Mouse (Mus musculus) kidney, postnatal 10 days (tissue): ENCODE data around the gene Ncam2.

Experiments
- DNase-seq: peaks from one replicate; pipeline ENCODE4 v3.0.0; 2021; ENCODE audit warnings: mixed read lengths

Gene Ncam2

DNA sequence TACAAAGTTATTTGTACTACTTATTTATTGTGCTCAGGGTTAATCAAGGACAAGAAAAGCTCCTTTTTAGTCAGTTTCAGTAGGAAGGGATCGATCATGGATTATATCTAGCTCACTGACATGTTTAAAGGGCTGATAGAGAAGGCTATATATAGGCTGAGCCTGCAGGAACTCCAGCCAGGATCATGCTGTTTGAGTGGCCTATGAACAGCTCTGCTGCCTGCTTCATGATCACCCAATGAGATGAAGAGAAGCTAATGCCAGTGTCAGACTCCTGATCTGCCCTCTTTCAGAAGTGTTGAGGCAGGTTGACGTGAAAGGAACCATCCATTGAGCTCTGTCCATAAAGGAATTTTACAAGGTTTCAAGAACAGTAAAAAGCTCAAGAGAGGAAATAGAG lies 103.3 kb downstream of the Ncam2 start:
- no peak for DNase-seq

DNA sequence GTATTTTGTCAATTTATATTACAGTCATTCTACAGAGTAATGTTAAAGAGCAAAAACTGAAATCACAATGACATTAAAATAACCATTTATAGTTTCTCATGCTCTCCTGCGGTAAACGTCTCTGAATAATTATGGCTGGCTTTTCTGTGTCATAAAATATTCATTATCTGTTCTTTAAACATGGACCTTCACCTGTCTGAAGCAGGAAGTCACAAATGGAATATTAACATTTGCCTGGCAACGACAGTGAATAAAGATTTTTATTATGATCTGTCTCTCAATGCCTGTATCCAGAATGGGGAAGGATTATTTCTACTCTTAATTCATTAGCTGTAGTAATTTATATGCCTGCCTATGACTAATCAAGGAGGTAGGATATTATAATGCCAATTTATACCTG lies 108.7 kb downstream of the Ncam2 start:
- no peak for DNase-seq

DNA sequence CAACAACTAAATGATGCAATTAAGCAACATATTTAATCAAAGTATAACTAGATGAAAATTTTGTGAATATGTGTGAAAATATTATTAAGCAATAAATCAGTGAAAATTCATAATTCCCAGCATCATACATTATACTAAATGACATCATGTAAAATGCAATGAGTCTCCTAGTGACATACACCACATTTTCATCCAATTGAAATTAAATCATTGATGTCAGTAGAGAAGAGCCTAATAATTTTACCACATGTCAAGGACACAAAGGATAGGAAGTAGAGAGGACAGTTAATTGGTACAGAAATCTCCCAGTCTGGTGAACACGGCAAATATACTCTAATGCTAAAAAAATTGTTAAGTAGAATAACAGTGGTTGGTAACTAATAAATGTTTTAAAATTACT lies 118.5 kb downstream of the Ncam2 start:
- no peak for DNase-seq

DNA sequence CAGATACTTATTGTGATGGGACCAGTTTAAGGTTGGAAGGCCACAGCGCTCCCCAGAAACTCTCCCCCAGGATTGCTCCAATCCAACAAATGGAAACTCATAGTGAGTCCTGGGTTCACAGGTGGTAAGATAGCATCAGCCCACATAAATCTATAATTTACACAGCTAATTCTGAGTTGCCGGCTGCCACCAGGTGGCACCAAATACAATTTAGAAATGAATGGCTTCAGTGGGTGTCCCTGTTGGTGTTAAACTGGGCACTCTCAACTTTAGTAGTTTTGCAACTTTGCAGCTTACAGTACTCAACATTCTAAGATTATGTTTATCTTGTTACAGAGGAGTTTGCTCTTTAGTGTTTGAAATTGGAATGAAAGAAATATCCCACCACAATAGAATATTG lies 130.0 kb downstream of the Ncam2 start:
- peak; percentile 64 for DNase-seq

DNA sequence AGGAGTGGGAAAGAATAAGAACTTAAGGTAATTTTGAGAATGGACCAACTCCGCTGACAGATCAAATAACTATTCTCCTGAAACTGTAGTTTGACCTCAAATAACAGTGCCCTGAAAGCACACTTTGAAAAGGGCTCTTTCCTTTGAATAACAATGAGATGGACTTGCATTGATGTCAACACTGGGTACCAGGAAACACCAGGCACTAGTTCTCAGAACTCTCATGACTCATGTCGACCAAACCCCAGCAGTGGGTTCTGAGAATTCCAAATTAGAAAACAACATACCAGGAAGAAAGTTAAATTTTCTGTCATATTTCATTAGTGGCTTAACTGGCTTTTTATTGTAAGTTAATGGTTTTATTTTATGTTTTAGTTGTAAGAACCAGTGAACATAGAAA lies 165.4 kb downstream of the Ncam2 start:
- no peak for DNase-seq

DNA sequence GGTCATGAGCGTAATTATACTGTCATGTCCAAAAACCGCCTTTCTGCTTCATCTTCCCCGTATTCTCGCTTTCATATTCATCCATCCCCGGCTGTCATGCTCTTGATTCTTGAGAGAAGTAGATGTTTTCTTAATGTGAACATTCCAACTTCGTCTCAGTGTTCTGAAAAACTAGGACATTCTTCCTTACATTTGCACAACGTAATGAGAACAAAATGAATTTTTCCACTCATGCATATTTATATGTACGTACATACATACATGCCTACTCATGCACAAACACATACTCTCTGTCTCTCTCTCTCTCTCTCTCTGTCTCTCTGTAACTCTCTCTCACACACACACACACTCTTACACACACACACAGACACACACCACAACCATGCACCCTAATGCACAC lies 173.7 kb downstream of the Ncam2 start:
- no peak for DNase-seq

DNA sequence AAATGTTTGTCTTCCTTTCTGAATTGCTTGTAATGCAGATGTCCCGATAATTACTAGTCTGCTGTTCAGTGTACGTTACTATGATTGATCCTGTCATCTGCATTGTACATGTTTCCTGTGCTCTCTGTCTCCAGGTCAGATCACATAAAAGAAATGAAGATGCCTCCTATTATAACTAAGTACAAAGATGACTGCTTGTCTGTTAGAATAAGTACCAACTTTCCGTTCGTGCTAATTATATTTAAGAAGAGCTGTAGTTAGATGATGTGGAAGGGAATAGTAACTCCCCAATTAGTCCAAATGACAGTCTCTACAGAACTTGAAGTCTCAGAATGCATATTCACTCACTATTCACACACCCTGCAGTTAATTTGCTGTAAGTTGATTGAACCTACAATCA lies 179.9 kb downstream of the Ncam2 start:
- DNase-seq, result no peak

DNA sequence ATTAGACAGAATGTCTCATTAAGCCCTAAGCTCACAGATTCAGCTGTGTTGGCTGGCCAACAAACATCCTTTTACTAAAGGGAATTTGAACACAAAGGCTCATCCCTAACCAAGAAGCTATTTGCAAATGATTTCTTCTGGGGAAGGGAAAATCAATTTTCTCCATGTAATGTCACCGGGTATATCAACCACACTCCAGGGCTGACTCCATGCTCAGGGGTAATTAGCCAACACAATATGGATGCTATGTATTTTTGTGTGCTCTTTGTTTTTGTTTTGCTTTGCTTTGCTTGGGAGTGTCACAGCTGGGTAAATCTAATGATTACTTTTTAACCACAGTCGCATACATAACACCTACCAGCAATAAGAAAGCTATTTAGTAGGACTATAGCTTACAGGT lies 188.1 kb downstream of the Ncam2 start:
- no peak for DNase-seq

DNA sequence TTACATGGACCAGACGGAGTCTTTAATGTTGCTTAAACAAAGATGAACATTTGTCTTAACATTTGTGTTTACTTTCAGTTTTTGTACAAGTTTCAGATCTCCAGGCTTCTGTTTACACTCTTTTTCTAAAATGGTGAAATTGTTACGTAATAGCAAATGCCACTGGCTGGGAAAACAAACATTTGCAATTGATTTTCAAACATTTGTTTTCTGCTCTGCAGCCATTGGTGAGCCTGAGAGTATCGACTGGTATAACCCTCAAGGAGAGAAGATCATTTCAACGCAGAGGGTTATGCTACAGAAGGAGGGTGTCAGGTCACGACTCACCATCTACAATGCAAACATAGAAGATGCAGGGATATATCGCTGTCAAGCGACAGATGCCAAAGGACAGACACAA lies 234.1 kb downstream of the Ncam2 start:
- no peak for DNase-seq

DNA sequence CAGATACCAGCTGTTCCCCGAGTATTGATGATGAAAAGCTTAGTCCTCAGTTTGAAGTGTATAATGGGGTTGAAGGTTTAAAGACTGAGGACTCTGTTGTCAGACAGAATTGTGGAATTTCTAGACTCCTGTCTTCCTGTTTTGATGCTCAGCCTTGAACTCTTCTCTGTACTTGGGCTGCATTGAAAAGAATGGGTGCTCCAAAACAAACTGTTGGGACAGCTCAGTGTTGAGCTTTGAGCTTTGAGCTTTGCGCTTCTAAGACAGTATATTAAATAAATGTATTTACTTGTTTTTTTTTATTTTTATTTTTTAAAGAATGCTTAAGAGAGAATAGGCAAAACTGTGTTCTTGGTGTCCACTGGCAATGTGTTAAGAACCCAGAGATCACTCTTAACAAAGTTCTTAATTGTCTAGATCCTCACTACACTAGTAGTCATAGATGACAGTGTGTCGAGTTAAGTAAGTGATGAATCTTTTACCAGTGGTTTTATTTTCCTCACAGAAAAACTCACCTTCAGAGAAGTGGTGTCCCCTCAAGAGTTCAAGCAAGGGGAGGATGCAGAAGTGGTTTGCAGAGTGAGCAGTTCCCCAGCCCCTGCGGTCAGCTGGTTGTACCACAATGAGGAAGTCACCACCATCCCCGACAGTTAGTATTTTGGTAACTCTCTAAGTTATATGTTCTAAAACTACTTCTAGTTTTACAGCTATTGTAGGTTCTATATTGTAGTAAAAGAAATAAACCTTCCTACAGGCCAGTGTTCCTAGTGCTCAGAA lies 236.8 kb downstream of the Ncam2 start:
- no peak for DNase-seq

DNA sequence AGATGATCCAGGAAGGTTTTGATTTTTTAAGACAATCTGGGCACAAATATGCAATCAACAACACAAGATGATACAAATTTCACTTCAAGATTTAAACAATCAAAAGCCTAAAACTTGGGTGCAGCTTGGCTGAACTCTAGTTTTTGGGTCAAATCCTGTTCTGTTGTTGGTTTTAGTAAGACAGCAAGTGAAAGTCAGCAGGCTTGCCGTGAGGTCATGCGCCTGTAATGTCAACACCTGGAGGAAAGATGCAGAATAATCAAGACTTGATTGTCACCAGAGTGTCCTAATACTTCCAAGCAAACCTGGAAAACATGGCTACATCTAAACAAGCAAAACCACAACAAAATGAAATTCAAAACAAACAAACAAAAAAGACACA lies 237.4 kb downstream of the Ncam2 start:
- no peak for DNase-seq

DNA sequence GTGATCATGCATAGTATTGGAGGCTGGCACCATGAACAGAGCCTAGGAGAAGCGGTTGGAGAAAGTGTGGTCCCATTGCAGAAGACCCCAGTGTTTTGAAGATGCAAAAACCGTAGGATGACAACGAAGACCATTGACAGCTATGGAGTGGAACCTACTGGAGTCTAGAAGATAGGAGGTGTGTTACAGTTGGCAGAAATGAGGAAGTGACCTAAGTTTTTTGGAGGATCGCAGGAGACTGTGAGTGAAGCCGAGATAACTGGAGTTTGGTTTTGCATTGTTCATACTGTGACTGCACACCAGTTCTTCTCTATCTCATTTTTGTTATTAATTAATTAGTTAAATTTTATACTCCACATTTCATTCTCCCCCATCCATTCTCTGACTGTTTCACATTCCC lies 250.4 kb downstream of the Ncam2 start:
- no peak for DNase-seq

DNA sequence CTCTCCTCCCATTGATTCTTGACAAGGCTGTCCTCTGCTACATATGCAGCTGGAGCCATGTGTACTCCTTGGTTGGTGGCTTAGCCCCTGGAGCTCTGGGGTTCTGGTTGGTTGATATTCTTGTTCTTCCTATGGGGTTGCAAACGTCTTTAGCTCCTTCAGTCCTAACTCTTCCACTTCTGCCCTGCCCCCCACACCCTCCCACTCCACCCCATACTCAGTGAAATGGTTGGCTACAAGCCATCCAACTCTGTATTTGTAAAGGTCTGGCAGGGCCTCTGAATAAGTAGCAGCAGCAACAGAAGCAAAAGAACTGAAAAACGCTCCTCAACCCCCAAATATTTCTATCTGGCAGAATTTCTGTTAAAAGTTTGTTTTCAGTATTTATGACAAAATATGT lies 252.5 kb downstream of the Ncam2 start:
- DNase-seq, result no peak

DNA sequence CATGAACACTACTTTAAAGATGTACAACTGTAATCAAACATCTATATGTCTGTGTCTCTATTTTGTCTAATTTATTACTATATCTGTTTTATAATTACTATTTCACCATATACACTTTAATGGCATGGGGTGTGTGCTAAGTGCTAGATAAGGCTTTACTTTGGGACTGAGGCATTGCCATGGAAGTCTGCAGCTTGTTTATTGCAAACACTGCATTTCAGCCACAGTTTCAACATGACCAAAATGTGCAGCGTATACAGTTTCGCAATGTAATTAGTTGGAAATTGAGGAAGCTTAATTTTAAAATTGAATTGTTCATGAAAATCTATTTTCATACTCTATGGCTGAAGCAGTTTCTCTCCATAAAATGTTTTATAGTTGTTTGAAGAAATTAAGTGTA lies 254.0 kb downstream of the Ncam2 start:
- no peak for DNase-seq

DNA sequence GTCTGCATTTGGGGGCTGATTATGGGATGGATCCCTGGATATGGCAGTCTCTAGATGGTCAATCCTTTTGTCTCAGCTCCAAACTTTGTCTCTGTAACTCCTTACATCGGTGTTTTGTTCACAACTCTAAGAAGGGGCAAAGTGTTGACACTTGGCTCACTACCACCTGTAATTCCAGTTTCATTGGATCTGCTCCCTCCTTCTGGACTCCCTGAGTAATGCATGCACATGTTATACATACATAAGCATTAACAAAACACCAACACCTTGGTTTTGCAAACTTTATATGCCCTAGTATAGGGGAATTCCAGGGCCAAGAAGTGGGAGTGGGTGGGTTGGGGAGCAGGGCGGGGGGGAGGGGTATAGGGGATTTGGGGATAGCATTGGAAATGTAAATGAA lies 262.2 kb downstream of the Ncam2 start:
- peak; percentile 7 for DNase-seq

DNA sequence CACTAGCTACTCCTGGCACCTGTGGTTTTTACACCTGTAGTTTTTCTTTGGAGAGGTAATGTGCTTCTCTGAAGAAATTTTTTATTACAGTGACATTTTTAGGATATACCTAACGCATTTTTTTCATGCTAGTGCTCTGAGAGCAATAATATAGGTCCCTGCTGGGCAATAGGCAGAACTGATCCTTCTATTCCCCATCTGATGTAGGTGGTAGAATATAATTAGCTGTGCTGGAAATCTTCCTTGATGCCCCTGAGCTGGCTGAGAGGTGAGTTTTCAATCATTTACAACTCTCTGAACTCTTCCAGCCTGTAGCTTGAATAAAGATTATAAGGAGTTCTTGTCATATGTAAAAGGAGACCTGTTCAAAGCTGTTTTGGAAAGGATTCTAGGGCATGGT lies 272.4 kb downstream of the Ncam2 start:
- DNase-seq, result no peak

DNA sequence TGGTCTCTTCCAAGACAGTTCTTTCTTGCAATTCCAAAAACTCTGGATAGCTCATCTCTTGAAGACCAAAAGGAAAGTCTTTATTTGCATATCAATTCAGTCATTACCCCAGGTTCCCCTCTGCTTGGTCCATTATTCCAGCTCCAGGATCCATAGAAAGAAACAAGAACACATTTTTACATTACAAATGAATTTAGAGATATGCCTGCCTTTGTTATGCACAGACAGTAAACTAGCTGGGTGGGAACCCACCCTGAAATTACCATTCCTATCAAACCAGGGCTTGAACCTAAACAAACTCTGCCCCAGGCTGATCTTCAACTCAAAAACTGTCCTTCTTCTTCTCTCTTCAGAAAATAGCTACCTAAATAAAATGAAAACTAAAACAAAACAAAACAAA lies 280.6 kb downstream of the Ncam2 start:
- DNase-seq, result no peak

DNA sequence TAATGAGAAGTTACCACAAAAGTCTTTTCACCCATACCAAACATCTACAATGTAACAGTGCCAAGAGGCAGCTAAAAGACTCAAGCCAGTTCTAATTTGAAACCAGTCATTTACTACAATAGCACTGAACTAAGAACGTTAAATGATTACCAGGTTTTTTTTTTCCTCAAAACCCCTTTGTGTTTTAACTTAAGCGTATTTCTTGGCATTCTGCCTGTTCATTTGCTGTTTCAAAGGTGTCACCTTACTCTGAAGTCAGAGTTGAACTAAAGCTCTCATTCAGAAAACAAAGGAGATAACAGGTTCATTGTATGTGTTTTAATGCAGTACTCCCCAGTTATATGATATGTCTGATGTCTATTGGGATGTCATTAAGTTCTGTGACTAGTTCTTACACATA lies 295.6 kb downstream of the Ncam2 start:
- no peak for DNase-seq

DNA sequence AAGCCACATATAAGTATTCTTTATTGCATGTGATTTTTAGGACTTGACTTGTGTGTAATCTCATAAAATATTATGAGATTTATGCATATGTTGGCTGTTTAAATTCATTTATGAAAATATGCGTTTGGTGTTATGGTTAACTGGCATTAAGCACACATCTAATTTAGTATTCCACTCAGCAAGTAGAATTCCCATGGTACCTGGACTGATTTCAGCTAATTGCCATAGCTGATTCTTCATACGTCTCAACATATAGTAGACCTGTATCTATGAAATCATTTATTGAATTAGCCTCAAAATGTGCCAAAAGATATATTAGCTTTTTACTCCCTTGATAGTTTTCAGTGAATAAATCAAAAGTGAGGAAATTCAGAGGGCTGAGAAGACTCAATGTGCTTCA lies 302.1 kb downstream of the Ncam2 start:
- no peak for DNase-seq

DNA sequence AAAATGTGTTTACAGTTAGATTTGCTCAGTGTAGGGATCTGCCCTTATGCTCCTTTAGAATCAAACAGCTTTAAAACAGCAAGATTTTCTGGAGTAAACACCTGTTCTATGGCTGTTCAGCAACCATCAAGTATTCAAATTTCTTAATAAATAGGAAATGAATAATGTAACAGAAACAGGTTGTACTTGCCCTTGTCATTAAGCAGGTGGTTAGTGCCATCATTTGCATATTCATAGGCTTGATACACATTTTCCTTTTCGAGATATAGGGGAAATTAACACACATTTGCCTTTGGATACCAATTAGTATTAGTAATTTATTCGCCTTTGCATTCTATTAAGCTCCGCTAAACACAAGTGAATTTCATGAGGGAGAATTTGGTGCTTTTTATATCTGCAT lies 335.7 kb downstream of the Ncam2 start:
- DNase-seq, result no peak

DNA sequence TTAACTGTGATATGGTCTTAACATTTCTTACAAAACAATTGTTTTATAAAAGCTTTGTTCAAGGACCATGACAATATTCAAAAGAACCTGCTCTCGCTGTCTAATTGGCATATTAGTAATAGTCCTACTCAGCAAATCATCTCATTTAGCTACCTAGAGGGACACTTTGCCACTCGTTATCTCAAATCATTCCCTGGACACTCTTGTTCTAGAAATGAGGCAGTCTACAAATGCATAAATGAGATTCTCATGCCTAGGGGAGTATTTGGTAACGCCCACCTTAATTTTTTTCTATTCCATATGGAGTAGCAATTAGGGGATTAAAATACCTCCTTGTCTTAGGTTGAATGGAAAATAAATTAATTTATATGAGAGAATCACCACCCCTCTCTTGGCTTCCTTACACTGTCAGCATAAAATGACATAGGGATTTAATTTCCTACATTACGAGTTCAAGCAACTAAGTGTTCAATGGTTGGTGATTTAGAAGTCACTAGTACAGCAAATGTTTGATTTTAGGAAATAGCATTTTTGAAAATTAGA lies 387.1 kb downstream of the Ncam2 start:
- DNase-seq, result no peak

DNA sequence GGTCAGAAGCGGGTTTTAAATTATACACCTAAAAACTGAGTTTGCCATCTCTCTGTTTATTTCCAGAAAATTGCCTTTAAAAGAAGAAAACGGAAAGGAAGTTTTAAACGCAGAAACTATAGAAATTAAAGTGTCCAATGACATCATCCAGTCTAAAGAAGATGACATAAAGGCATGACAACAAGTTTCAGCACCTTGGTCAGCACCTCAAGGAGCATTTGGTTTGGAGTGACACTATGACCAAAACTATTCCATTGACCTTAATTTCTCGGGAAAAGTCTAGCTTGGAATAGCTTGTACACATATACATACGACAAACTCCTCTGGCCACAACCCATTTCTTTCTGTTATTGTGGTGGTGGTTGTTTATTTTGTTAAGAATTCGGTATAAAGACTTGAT lies 422.8 kb downstream of the Ncam2 start:
- peak; percentile 25 for DNase-seq

DNA sequence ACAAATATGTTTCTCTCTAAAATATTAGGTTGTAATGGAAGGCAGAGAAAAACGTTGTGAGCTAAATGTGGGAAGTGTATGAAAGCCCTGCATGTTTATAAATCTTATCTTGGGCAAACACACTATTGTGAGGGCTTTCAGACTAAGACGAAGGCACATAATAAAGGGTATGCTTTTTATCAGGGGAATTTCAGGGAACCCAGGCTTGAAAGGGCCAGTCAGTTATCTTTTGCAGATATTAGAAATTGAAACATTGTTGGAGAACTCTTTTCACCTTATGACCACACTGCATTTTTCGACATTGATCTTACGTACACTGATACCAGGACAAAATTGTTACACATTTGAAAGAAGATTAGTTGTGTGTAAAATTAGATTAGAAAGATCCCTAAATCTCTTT lies 423.3 kb downstream of the Ncam2 start:
- DNase-seq, result no peak

DNA sequence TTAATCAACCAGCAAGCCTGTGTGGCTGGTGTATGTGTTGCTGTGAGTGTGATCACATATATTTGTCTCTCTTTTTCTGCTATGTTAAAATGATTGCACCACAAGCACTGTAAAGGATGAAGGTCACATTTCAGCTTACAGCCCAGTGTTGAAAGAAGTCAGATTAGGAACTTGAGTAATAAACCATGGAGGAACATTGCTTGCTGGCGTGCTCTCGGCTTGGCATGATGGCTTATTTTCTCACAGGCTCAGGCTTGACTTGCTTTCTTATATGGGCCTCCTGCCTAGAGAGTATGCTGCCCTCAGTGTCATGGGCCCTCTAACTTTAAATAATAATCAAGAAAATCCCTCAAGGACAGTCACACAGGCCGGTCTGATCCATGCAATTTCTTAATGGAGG lies 449.8 kb downstream of the Ncam2 start:
- no peak for DNase-seq

DNA sequence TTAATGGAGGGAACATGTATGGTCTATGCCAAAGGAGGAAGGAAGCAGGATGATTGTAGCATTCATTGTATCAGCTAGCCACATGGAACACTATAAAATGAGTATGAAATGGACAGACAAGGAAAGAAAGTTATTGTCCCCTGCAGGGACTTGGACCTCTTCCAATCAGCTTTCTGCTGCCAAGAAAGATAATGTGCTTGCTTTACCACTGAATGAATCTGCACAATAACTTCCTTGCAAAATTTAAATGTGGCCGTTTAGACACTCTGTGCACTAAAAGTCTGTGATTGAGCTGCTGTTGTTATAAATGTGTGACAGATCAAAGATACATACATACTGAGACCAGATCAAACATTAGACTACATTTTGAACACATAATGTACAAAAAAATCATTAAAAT lies 451.1 kb downstream of the Ncam2 start:
- no peak for DNase-seq
